Mouse (Mus musculus) liver, embryonic 15.5 days (tissue): ENCODE data around the gene Pibf1. TPM values are rescaled to one million over a fixed set of nuclear protein-coding genes. Genes with fewer than 3 reads are reported as not detected.

Experiments used
- ATAC-seq: fragments of 200-750 bp; cut with Nextera tagmentation; 2 replicates; pipeline ENCODE4 v1.8.0; 2017; ENCODE audit warnings: moderate number of reproducible peaks, mild to moderate bottlenecking, moderate library complexity; ENCODE audit not compliant: insufficient read depth
- H3K27ac ChIP-seq: fragments of 300-500 bp; sonication (generic); replicated peaks from 2 replicates; pipeline ENCODE4 v1.5.1; 2015; ENCODE audit warnings: mild to moderate bottlenecking, inconsistent platforms
- H3K27me3 ChIP-seq: fragments of 300-500 bp; sonication (generic); 2 replicates; pipeline ENCODE4 v1.6.1; 2015; ENCODE audit warnings: mild to moderate bottlenecking, inconsistent platforms
- H3K36me3 ChIP-seq: fragments of 300-500 bp; sonication (generic); replicated peaks from 2 replicates; pipeline ENCODE4 v1.6.1; 2015; ENCODE audit warnings: moderate library complexity, mild to moderate bottlenecking, inconsistent platforms
- H3K4me1 ChIP-seq: fragments of 300-500 bp; sonication (generic); replicated peaks from 2 replicates; pipeline ENCODE4 v1.6.1; 2015; ENCODE audit warnings: inconsistent platforms
- H3K4me2 ChIP-seq: fragments of 300-500 bp; sonication (generic); 2 replicates; pipeline ENCODE4 v1.6.1; 2015; ENCODE audit warnings: moderate library complexity, mild to moderate bottlenecking, inconsistent platforms
- H3K4me3 ChIP-seq: fragments of 300-500 bp; sonication (generic); replicated peaks from 2 replicates; pipeline ENCODE4 v1.5.1; 2015; ENCODE audit warnings: mild to moderate bottlenecking, inconsistent platforms
- H3K9ac ChIP-seq: fragments of 300-500 bp; sonication (generic); 2 replicates; pipeline ENCODE4 v1.6.1; 2015; ENCODE audit warnings: moderate library complexity, mild to moderate bottlenecking, inconsistent platforms
- H3K9me3 ChIP-seq: fragments of 300-500 bp; sonication (generic); replicated peaks from 2 replicates; pipeline ENCODE4 v1.6.1; 2016; ENCODE audit warnings: inconsistent platforms
- WGBS: fragments of 180-500 bp; shearing (Covaris S2); methylation state at CpG from one replicate; pipeline ENCODE4 v1.1.7; 2015; ENCODE audit warnings: mixed read lengths; ENCODE audit not compliant: insufficient replicate concordance; 5-methylcytosine and 5-hydroxymethylcytosine counted together
- polyA plus RNA-seq: library from polyadenylated mRNA; unstranded; fragments of >200 nt; fragmentation: Nextera tagmentation; extraction: Ambion mirVana; gene quantifications from 2 replicates; pipeline ENCODE4 v1.2.1, GENCODE M21; 2015

Pibf1 gene
- polyA plus RNA-seq, 1 experiment from 2014 or later: 5.2 TPM

DNA sequence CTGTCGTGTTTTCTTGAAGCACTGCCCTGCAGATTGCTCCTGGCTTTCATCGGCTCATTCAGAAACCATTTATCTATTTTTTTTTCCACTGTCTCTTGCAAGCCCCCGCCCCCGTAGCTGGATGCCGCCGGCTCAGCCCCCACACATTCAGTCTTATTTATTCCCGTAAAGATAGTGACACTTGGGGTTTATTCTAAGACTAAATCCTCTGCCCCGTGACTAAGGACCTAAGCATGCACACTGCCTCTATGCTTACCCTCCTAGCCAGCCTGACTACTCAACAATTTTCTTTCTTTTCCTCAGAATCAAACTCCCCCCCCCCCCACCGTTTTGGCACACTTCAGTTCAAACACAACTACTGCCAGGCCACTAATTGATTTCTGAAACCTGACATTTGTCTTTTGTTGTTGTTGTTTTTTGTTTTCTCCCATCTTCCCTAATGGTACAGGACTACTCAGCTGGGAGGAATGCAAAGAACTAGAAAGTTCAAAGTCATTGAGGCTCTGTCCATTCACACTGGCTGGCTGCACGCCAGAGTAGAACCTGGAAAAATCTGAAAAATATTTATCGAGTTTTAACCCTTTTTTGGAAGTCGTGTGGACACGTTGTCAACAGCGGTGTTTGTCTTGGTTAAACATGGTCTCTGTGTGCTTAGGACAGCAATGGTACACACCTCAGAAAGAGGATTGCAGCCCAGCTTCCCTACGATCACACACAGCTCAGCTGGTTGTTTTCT lies 196.6 kb downstream of the Pibf1 start:
- no peak overlapping the region for H3K4me2 ChIP-seq
- H3K9ac ChIP-seq: no peak overlapping the region
- H3K36me3 ChIP-seq: no peaks in the 10 kb centered on the region
- no peak overlapping the region for H3K4me3 ChIP-seq
- WGBS: 51% methylated on average over 15 of the region's 15 CpGs
- peaks cover 51% of the 10 kb centered on the region for H3K27me3 ChIP-seq
- no peak overlapping the region for H3K27ac ChIP-seq
- ATAC-seq: no peak
- no peaks in the 10 kb centered on the region for H3K9me3 ChIP-seq
- H3K4me1 ChIP-seq: peaks cover 21% of the 10 kb centered on the region

DNA sequence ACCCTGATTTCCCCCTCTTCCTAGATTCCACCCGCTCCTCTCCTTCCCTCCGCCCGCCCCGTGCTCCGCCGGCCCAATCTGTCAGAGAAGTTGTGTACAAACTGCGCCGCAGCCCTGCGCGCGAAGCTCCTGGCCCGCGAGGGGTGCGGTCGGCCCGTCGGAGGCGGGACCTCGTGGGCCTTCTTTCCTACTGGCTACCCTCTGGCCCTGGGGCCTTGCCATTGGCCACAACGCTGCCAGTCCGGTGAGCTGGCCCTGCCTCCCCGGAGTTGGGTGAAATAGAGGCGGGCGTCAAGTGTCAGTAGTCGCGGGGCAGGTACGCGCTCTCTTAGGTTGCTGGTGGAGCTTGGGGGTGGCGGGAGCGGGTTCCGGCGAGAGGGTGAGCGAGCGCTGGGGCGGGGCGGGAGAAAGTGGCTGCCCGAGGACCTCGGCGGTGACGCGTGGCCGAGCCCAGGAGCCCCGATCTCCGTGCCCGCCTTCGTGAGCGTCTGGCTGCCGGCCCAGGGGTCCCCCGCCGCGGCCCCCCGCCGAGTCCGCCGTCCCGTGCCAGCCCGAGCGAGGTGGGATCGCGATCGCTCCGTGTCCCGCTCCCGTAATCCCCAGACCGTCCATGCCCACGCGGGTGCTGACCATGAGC lies 199.3 kb downstream of the Pibf1 start, which contains the start of gene Klf5:
Gene Klf5, plus strand, starts transcription at position 307 of the 637 bp plus-strand sequence.
- ATAC-seq: peak; percentile 97
- H3K36me3 ChIP-seq: no peaks in the 10 kb centered on the region
- H3K9me3 ChIP-seq: no peaks in the 10 kb centered on the region
- H3K27me3 ChIP-seq: peaks cover 64% of the 10 kb centered on the region
- peak within 1 kb of the TSS; percentile 68 for H3K9ac ChIP-seq
- peak within 1 kb of the TSS; percentile 68 for H3K4me3 ChIP-seq
- peaks cover 21% of the 10 kb centered on the region for H3K4me1 ChIP-seq
- H3K27ac ChIP-seq: peak within 1 kb of the TSS; percentile 29; the same call in 1 of the 2 replicates
- under 1% methylated on average over 52 of the region's 67 CpGs for WGBS
- H3K4me2 ChIP-seq: peak within 1 kb of the TSS; percentile 98

DNA sequence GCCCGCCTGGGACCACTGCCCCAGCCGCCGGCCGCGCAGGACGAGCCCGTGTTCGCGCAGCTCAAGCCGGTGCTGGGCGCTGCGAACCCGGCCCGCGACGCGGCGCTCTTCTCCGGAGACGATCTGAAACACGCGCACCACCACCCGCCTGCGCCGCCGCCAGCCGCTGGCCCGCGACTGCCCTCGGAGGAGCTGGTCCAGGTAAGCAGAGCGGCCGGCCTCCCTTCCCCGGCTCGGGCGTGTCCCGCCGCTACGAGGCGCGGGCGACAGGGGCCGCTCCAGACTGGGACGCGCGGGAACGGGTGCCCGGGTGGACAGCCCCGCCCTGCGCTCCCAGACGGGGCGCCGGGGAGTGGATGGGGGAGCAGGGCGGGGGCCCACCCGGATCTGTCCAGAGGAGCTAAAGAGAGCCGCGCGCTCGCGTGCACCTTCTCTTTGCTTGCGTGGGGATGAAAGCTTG lies 199.8 kb downstream of the Pibf1 start:
- H3K4me3 ChIP-seq: peak overlapping the region; percentile 68
- peak overlapping the region; percentile 68 for H3K9ac ChIP-seq
- peak overlapping the region; percentile 98 for H3K4me2 ChIP-seq
- 0 out of 2 replicates have a peak overlapping the region, but pooled peaks have one; percentile 29 for H3K27ac ChIP-seq
- peak; percentile 61 for ATAC-seq
- H3K9me3 ChIP-seq: no peaks in the 10 kb centered on the region
- H3K27me3 ChIP-seq: peaks cover 63% of the 10 kb centered on the region
- WGBS: under 1% methylated on average over 59 of the region's 60 CpGs
- H3K4me1 ChIP-seq: peaks cover 21% of the 10 kb centered on the region
- H3K36me3 ChIP-seq: no peaks in the 10 kb centered on the region

DNA sequence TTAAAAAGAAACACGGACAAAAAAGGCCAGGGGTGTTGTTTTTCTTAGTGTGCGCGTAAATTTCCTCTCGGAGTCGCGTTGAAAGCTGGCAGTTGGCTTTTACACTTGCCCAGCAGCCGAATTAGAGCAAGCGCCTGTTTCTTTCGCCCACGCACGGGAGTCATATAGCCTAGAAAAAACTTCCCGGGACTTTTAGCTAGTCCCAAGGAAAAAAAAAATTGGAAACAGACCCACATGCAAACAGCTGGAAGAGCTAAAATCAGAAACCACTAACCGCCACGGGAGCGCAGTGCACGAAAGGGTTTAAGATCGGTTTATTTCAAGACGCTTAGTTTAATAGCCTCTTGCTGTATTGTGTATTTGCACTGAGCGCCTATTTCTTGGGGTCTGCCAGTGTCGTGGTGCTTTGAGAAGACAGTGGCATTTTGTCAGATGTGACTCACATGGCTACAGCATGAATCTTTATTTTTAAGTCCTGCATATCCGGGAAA lies 200.5 kb downstream of the Pibf1 start:
- Histone ChIP-seq H3K4me3 (peak overlapping the region; percentile 68), H3K9me3 (no peaks in the 10 kb centered on the region), H3K4me2 (peak overlapping the region; percentile 98), H3K36me3 (no peaks in the 10 kb centered on the region), H3K27ac (no peak overlapping the region), H3K9ac (peak overlapping the region; percentile 68), H3K27me3 (peaks cover 57% of the 10 kb centered on the region), H3K4me1 (peaks cover 21% of the 10 kb centered on the region)
- 11% methylated on average over 21 of the region's 21 CpGs for WGBS
- ATAC-seq: no peak

DNA sequence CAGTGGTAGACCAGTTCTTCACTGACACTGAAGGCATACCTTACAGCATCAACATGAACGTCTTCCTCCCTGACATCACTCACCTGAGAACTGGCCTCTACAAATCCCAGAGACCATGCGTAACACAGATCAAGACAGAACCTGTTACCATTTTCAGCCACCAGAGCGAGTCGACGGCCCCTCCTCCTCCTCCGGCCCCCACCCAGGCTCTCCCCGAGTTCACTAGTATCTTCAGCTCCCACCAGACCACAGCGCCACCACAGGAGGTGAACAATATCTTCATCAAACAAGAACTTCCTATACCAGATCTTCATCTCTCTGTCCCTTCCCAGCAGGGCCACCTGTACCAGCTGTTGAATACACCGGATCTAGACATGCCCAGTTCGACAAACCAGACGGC lies 202.2 kb downstream of the Pibf1 start:
- no peak overlapping the region for H3K4me2 ChIP-seq
- peaks cover 55% of the 10 kb centered on the region for H3K27me3 ChIP-seq
- no peak overlapping the region for H3K9ac ChIP-seq
- 46% methylated on average over 11 of the region's 11 CpGs for WGBS
- no peak overlapping the region for H3K27ac ChIP-seq
- H3K9me3 ChIP-seq: no peaks in the 10 kb centered on the region
- H3K4me3 ChIP-seq: no peak overlapping the region
- H3K4me1 ChIP-seq: peaks cover 22% of the 10 kb centered on the region
- ATAC-seq: no peak
- no peaks in the 10 kb centered on the region for H3K36me3 ChIP-seq

Other genes starting within 250 kb of the Pibf1 start
- 0.67 and 0.69 TPM in 2 replicates for gene Rpl36a-ps1, start 105.1 kb upstream of the Pibf1 start, polyA plus RNA-seq
- 46.6 and 51.6 TPM in 2 replicates for gene Mzt1, start 53.3 kb upstream of the Pibf1 start, polyA plus RNA-seq
- 24.8 and 25.3 TPM in 2 replicates for gene Bora, start 53.2 kb upstream of the Pibf1 start, polyA plus RNA-seq
- 11.4 and 12.5 TPM in 2 replicates for gene Dis3, start 346 bp downstream of the Pibf1 start, polyA plus RNA-seq
- gene Klf5, start 199.3 kb downstream of the Pibf1 start, polyA plus RNA-seq: 1.8 and 2.1 TPM in 2 replicates